Mouse (Mus musculus) neural tube, embryonic 15.5 days (tissue): ENCODE results near the gene Sept5. TPM values are rescaled to one million over a fixed set of nuclear protein-coding genes. Genes with fewer than 3 reads are reported as not detected.
A peak's percentile ranks its signal among the peaks of the same experiment; 100 is the strongest.

Experiments
- ATAC-seq: fragments of 200-750 bp; cut with Nextera tagmentation; 2 replicates; pipeline ENCODE4 v1.8.0; 2017; ENCODE audit warnings: mild to moderate bottlenecking, moderate TSS enrichment, moderate library complexity; ENCODE audit not compliant: low FRiP score
- H3K27ac ChIP-seq: fragments of 300-500 bp; sonication (generic); replicated peaks from 2 replicates; pipeline ENCODE4 v1.5.1; 2015; ENCODE audit warnings: mild to moderate bottlenecking, inconsistent platforms
- H3K27me3 ChIP-seq: fragments of 300-500 bp; sonication (generic); replicated peaks from 2 replicates; pipeline ENCODE4 v1.6.1; 2015; ENCODE audit warnings: inconsistent platforms
- H3K36me3 ChIP-seq: fragments of 300-500 bp; sonication (generic); 2 replicates; pipeline ENCODE4 v1.6.1; 2015; ENCODE audit warnings: inconsistent platforms
- H3K4me1 ChIP-seq: fragments of 300-500 bp; sonication (generic); 2 replicates; pipeline ENCODE4 v1.6.1; 2015; ENCODE audit warnings: inconsistent platforms
- H3K4me2 ChIP-seq: fragments of 300-500 bp; sonication (generic); 2 replicates; pipeline ENCODE4 v1.6.1; 2015; ENCODE audit warnings: inconsistent platforms, mild to moderate bottlenecking, moderate library complexity
- H3K4me3 ChIP-seq: fragments of 300-500 bp; sonication (generic); replicated peaks from 2 replicates; pipeline ENCODE4 v1.5.1; 2015; ENCODE audit warnings: mild to moderate bottlenecking, inconsistent platforms
- H3K9ac ChIP-seq: fragments of 300-500 bp; sonication (generic); replicated peaks from 2 replicates; pipeline ENCODE4 v1.6.1; 2015; ENCODE audit warnings: mild to moderate bottlenecking, inconsistent platforms
- H3K9me3 ChIP-seq: fragments of 300-500 bp; sonication (generic); replicated peaks from 2 replicates; pipeline ENCODE4 v1.6.1; 2016; ENCODE audit warnings: inconsistent platforms
- WGBS: fragments of 180-500 bp; shearing (Covaris S2); methylation state at CpG from one replicate; pipeline ENCODE4 v1.1.7; 2015; ENCODE audit warnings: mixed read lengths; 5-methylcytosine and 5-hydroxymethylcytosine counted together
- polyA plus RNA-seq: library from polyadenylated mRNA; unstranded; fragments of >200 nt; fragmentation: Nextera tagmentation; extraction: Ambion mirVana; gene quantifications from 2 replicates; pipeline ENCODE4 v1.2.1, GENCODE M21; 2015

Sept5 gene
- polyA plus RNA-seq, 1 experiment from 2014 or later, result 216 TPM

DNA sequence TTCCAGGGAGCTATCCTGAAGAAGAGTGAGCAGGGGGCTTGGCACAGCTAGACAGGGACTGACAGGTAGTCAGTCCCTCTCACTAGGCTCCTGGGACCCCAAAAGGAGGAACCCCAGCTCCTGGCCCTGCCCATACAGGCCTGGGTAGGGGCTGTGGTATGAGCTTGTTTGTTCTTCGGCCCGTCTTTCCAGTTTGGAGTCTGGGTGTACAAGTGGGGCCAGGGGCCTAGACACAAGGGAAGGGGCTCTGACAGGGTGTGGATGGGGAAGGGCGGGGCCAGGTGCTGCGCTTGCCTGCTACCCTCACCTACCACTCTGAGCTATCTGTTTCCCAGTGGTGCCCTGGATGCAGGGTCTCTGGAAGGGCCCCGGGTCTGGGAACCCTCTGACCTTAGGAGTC, 24.0 kb downstream of the Sept5 start:
- Histone ChIP-seq H3K27me3 (peaks cover 10% of the 10 kb centered on the region; the same call in 1 of the 2 replicates), H3K9me3 (no peaks in the 10 kb centered on the region), H3K4me1 (peaks cover 4% of the 10 kb centered on the region; the same call in 1 of the 2 replicates), H3K9ac (no peak overlapping the region), H3K4me3 (no peak overlapping the region), H3K27ac (no peak overlapping the region), H3K4me2 (no peak overlapping the region), H3K36me3 (no peaks in the 10 kb centered on the region)
- no peak for ATAC-seq
- 74% methylated on average over 5 of the region's 5 CpGs for WGBS

DNA sequence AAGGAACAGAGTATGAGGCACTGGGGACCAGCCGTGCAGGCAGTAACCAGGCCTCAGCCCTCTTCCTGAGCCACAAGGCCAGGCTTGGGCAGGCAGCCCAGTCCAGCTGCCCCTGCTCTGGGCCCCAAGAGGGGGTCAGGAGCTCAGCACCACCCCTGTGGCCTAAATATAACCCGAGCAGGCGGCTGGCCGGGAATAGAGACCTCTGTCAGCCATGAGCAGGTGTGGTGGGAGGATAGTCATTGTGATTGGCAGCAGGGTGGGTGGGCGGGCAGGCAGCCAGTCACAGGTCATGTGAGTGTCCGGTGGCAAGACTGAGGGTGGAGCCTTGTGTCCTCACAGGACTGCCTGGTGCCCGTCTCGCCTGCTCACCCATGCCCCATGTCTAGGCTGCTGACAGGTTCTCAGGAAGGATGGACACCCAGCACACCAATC, 25.5 kb downstream of the Sept5 start:
- Histone ChIP-seq H3K27me3 (peaks cover 7% of the 10 kb centered on the region; the same call in 1 of the 2 replicates), H3K36me3 (no peaks in the 10 kb centered on the region), H3K9ac (no peak overlapping the region), H3K4me3 (no peak overlapping the region), H3K4me1 (peaks cover 4% of the 10 kb centered on the region; the same call in 1 of the 2 replicates), H3K4me2 (no peak overlapping the region), H3K27ac (no peak overlapping the region), H3K9me3 (no peaks in the 10 kb centered on the region)
- 67% methylated on average over 8 of the region's 8 CpGs for WGBS
- ATAC-seq, result no peak

DNA sequence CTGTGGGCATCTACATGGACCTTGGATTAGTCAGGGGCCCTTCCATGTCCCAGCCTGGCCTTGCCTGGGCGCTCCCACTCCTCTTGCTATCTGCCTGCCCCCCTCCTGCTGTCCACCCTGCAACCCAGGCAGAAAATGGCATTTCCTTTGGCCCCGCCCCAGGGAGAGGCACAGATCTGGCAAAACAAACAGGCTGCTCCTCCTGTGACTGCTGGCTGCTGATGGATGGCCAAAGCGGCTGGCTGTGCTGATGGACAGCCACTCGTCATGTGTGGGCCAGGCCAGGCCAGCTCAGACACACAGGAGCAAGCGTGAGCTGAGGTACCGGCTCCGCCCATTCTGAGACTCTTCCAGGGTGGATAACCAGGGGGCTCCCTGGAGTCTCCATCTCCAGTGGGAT, 28.3 kb downstream of the Sept5 start:
- no peaks in the 10 kb centered on the region for H3K9me3 ChIP-seq
- no peaks in the 10 kb centered on the region for H3K36me3 ChIP-seq
- H3K27me3 ChIP-seq, result peaks cover 8% of the 10 kb centered on the region
- no peak for ATAC-seq
- no peak overlapping the region for H3K9ac ChIP-seq
- no peaks in the 10 kb centered on the region for H3K4me1 ChIP-seq
- H3K4me3 ChIP-seq, result no peak overlapping the region
- no peak overlapping the region for H3K27ac ChIP-seq
- WGBS, result 69% methylated on average over 7 of the region's 7 CpGs
- H3K4me2 ChIP-seq, result no peak overlapping the region

DNA sequence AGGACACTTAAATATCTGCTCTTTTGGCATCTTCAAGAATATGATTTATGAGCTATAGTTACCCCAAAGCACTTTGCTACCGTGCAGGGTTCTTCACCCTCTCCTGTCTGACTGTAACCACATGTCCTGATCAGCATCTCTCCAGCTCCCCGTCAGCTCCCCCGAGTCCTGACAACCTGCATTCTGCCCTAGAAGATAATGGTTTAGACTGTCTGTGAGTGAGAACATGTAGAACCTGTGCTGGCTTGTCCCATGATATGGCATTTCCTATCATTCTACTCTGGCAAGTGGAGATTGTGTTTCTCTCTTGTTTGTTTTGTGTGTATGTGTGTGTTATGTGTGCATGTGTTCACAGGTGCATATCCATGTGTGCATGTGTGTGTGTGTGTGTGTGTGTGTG, 31.7 kb downstream of the Sept5 start:
- H3K27me3 ChIP-seq, result peaks cover 30% of the 10 kb centered on the region
- no peak overlapping the region for H3K4me2 ChIP-seq
- H3K9me3 ChIP-seq, result no peaks in the 10 kb centered on the region
- H3K36me3 ChIP-seq, result no peaks in the 10 kb centered on the region
- no peak overlapping the region for H3K9ac ChIP-seq
- no peaks in the 10 kb centered on the region for H3K4me1 ChIP-seq
- WGBS, result 77% methylated on average over 3 of the region's 3 CpGs
- ATAC-seq, result no peak
- H3K4me3 ChIP-seq, result no peak overlapping the region
- H3K27ac ChIP-seq, result no peak overlapping the region

DNA sequence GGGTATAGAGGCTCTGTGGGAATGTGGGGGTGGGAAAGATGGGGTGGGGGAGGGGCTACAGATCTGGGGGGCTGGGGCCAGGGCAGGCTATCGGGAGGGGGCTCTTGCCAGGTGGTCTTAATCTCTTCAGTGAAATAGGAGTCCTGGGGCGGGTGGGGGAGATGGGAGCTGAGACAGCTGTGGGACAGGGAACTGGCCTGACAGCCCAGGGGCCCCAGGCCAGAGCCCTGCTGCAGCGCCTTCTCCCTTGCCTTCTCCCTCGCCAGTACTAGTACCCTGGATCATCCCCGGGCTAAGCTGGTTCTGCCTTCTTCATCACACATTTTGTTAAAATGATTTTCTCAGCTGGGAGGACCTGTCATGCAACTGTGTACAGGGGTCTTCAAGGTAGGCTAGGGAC, 33.5 kb downstream of the Sept5 start:
- ATAC-seq, result no peak
- H3K27ac ChIP-seq, result no peak overlapping the region
- H3K27me3 ChIP-seq, result peaks cover 45% of the 10 kb centered on the region
- no peaks in the 10 kb centered on the region for H3K9me3 ChIP-seq
- H3K4me2 ChIP-seq, result no peak overlapping the region
- peaks cover 7% of the 10 kb centered on the region for H3K4me1 ChIP-seq
- H3K9ac ChIP-seq, result no peak overlapping the region
- WGBS, result 59% methylated on average over 5 of the region's 5 CpGs
- no peak overlapping the region for H3K4me3 ChIP-seq
- H3K36me3 ChIP-seq, result no peaks in the 10 kb centered on the region

DNA sequence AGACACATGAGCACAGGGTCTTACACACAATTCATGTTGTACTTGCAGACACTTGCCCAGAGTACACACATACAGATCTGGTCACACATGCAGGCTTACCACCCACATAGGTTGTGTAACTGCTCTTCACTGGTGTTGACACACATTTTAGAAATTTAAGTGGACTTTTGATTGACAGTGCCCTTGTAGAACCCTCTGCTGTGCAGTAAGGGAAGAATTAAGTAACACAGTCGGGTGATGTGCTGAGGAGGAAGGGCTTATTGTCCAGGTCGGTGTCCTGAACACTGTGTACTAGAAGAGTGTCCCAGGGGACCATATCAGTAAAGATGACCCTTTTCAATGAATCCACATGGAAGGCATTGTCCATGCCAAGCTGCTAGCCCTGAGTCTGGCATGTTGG, 35.8 kb downstream of the Sept5 start:
- H3K4me3 ChIP-seq, result no peak overlapping the region
- ATAC-seq, result no peak
- peaks cover 68% of the 10 kb centered on the region for H3K27me3 ChIP-seq
- no peak overlapping the region for H3K4me2 ChIP-seq
- H3K27ac ChIP-seq, result no peak overlapping the region
- H3K36me3 ChIP-seq, result no peaks in the 10 kb centered on the region
- WGBS, result 71% methylated on average over 2 of the region's 2 CpGs
- no peaks in the 10 kb centered on the region for H3K9me3 ChIP-seq
- peaks cover 20% of the 10 kb centered on the region for H3K4me1 ChIP-seq
- H3K9ac ChIP-seq, result no peak overlapping the region

DNA sequence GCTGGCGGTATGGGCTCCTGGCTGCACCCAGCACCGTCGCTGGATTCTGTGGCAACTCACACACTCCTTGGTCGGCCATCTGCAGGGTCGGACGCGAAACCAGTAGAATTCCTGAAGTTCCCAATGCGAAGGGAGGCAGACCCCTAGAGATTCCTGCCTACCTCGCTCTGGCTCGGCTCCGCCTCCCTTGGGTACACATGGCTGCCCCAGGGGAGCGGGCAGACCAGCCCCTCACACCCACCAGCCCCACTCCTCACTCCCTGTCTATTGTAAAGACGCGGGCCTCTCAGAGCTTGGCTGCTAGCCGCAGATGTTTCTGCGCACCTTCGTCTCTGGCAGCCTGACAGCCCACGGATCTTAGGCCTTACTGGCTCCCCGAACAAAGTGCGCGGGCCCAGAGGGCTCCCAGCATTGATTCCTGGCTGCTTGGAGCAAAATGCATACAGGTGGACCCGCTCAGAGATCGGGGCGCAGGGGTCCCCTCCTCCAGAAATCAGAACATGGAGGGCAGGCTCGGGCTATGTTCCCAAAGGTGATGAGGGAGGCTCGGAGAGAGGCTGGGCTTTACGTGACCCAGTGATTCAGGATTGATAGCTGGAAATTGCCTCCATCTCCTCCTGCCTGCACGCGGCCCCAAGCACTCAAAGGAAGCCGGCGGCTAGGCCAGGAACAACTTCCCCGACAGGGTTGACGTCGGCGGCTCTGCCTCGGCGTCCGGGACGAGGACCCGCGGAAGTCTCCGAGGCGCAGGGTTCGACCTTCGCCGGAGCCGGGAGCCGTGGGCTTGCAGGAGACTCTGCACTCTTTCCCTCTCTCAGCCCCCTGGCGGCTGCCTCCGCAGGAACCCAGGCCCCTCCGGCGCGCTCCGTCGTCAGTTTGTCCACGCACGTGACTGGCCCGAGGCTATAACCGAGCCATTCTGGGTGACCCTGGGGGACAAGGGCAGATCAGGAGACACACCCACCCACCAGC, 38.4 kb downstream of the Sept5 start:
- WGBS, result 2% methylated on average over 53 of the region's 59 CpGs

DNA sequence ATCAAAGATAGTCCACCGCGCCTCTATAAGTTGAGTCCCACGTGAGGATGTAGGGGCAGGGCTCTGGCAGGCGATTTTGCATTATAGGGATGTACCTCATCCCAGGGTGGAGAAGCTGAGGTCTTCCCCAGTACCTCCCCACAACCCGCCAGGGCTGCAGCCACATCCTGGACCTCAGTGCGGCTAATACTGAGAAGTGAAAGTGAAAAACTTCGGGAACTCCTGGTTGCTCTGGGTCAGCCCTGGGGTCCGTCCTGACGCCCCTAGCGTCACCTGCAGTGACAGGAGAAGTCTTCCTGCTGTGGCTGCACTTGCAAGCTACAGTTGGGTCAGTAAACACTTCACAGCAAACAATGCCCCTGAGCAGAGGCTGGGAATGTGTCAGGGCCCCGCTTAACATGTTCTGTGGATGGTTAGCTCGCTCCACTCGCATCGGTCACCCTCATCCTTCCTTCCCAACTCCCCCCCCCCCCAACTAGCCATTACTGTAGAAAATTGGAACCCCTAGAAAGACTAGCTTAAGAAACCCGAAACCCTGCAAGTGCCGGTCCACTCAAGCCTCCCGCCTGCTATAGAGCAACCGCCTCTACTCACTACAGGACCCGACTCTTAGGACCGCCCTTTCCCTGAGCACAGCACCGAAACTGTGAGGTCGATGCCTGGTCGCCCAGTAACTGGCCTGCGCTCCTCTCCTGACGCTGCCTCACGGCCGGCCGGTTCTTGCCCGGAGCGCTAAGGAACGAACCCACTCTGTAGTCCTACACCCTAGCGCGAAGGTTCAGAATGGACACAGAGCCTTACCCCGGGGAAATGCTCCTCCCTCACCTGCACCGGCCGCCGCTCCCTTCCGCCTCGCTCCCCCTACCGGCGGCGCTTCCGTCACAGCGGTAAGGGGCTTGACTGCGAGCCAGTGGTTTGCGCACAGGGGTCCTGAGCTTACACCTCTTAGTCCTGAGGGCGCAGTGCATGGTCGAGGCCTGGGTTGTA, 39.7 kb downstream of the Sept5 start, which contains the start of gene Tbx1:
Gene Tbx1 (minus strand): TSS at position 868 of the 987 bp plus-strand sequence.
- Histone ChIP-seq H3K27ac (no peak within 1 kb of the TSS), H3K9me3 (no peaks in the 10 kb centered on the region), H3K27me3 (peaks cover 91% of the 10 kb centered on the region), H3K9ac (no peak within 1 kb of the TSS), H3K4me3 (peak within 1 kb of the TSS; percentile 17), H3K4me1 (peaks cover 49% of the 10 kb centered on the region), H3K36me3 (no peaks in the 10 kb centered on the region), H3K4me2 (peak within 1 kb of the TSS; percentile 47)
- WGBS, result 1% methylated on average over 48 of the region's 48 CpGs
- no peak for ATAC-seq

More for the DNA sequence above, 38.4 kb downstream of the Sept5 start:
- H3K9me3 ChIP-seq, result no peaks in the 10 kb centered on the region
- H3K27me3 ChIP-seq, result peaks cover 83% of the 10 kb centered on the region
- H3K4me3 ChIP-seq, result peak overlapping the region; percentile 17; the same call in 1 of the 2 replicates
- no peak for ATAC-seq
- no peak overlapping the region for H3K9ac ChIP-seq
- H3K27ac ChIP-seq, result no peak overlapping the region
- H3K36me3 ChIP-seq, result no peaks in the 10 kb centered on the region
- peaks cover 40% of the 10 kb centered on the region for H3K4me1 ChIP-seq
- H3K4me2 ChIP-seq, result peak overlapping the region; percentile 47

DNA sequence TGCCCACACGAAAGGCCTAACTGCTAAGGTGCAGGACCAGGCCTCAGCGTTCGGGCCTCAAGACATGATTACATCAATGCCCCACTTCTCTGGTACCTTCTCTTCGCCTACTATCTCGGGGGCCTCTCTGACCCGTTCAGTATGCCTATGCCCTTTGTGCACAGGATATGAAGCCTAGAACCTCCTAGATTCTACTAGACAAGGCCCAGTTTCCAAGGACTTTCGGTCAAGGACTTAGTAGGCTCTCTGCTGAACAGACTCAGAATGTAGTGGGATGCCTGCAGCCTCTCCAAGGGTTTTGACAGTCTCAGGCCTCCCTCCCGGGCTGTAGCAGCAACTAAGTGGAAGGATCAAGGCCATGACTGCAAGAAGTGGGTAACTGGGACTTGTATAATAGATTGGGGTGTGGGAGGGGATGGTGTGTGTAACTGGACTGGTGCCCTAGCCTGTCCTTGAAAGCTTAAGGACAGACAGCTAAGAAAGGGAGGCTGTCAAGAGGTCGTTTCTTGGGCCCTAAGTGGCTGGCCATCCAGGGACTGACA, 40.6 kb downstream of the Sept5 start:
- Histone ChIP-seq H3K4me3 (no peak overlapping the region), H3K9ac (no peak overlapping the region), H3K27ac (no peak overlapping the region), H3K27me3 (peaks cover 93% of the 10 kb centered on the region), H3K9me3 (no peaks in the 10 kb centered on the region), H3K4me2 (no peak overlapping the region), H3K36me3 (no peaks in the 10 kb centered on the region), H3K4me1 (peaks cover 49% of the 10 kb centered on the region)
- WGBS, result 19% methylated on average over 9 of the region's 9 CpGs
- no peak for ATAC-seq

DNA sequence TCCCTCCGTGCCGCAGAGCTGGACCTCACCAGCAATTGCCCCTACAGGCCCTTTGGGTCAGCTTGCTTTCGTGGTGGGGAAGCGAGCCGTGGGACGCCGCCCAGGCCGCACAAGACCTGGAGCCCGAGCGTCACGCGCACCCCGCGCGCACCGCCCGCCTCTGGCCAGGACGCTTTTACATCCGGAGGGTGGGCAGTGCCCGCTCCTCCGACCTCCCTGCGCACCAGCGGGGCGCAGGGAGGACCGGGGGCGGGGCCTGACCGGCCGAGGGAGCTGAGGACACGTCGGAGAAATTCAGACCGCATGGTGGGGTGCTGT, 41.1 kb downstream of the Sept5 start:
- Histone ChIP-seq H3K27ac (no peak overlapping the region), H3K9ac (no peak overlapping the region), H3K4me3 (no peak overlapping the region; the same call in 1 of the 2 replicates), H3K4me2 (peak overlapping the region; percentile 42; the same call in 1 of the 2 replicates), H3K27me3 (peaks cover 94% of the 10 kb centered on the region), H3K9me3 (no peaks in the 10 kb centered on the region), H3K36me3 (no peaks in the 10 kb centered on the region), H3K4me1 (peaks cover 49% of the 10 kb centered on the region)
- 3% methylated on average over 31 of the region's 31 CpGs for WGBS
- no peak for ATAC-seq
